ENCODE assay signal across 19 mouse cellular contexts in genomic region chr13:29565710-29566109, GRCm38 (mm10).
DNase-seq lines count a peak whose midpoint lies in the region; ATAC-seq lines count a peak whose summit lies in the region.
"Had no signal": no experiment of that assay in that cellular context is flagged by ENCODE, and none has a peak within 500 bp of the region (broad histone marks: within the 10 kb centered on the region; RNA-seq: fewer than 3 reads in every experiment).

No protein-coding gene starts in this region.

- 41% methylated on average over 5 of the region's 5 CpGs for WGBS in embryonic facial prominence, embryonic 14.5 days
- 35% methylated on average over 5 of the region's 5 CpGs for WGBS in midbrain, embryonic 16.5 days

- H3K9ac ChIP-seq in embryonic facial prominence, embryonic 14.5 days (ENCODE audit: low read depth, low read length), result no peak overlapping the region
- H3K9ac ChIP-seq in midbrain, embryonic 16.5 days (ENCODE audit: low read depth, low read length), result no peak overlapping the region
- H3K9ac ChIP-seq: lung, embryonic 14.5 days had no signal

- H3K4me1 ChIP-seq in embryonic facial prominence, embryonic 14.5 days (ENCODE audit: control insufficient read depth, insufficient read depth, low read length), result no peaks in the 10 kb centered on the region
- peaks cover 4% of the 10 kb centered on the region; the same call in 1 of the 2 replicates for H3K4me1 ChIP-seq in midbrain, embryonic 16.5 days (ENCODE audit: control insufficient read depth, insufficient read depth, low read length)

- no peak overlapping the region for H3K4me2 ChIP-seq in embryonic facial prominence, embryonic 14.5 days (ENCODE audit: low read depth, low read length)
- H3K4me2 ChIP-seq in midbrain, embryonic 16.5 days (ENCODE audit: low read length), result no peak overlapping the region
- H3K4me2 ChIP-seq: heart, embryonic 11.5 days; lung, embryonic 14.5 days had no signal

- H3K36me3 ChIP-seq in embryonic facial prominence, embryonic 14.5 days (ENCODE audit: control insufficient read depth, insufficient read depth, low read length), result no peaks in the 10 kb centered on the region
- no peaks in the 10 kb centered on the region for H3K36me3 ChIP-seq in midbrain, embryonic 16.5 days (ENCODE audit: control insufficient read depth, insufficient read depth, low read length)

- no peak overlapping the region for H3K27ac ChIP-seq in embryonic facial prominence, embryonic 14.5 days (replicated peaks; ENCODE audit: low read depth, low read length)
- H3K27ac ChIP-seq in midbrain, embryonic 16.5 days (ENCODE audit: low read length), result peak overlapping the region; percentile 6; the same call in 1 of the 2 replicates
- H3K27ac ChIP-seq: left cerebral cortex, adult 2 months had no signal

- peak; percentile 15 for DNase-seq in left cerebral cortex, adult 11 months (ENCODE audit: low spot score)
- DNase-seq in left cerebral cortex, postnatal 36 days (ENCODE audit: low spot score in 2 of 2), result no peak
- DNase-seq in brain, adult 2 months (ENCODE audit: low read depth, low spot score), result peak; percentile 75
- peak; percentile 50 for DNase-seq in embryonic facial prominence, embryonic 14.5 days (ENCODE audit: low spot score)
- no peak for DNase-seq in Muller cell, postnatal 12 days (ENCODE audit: inconsistent ontology term)
- DNase-seq in adrenal gland, postnatal 10 days, result no peak
- DNase-seq: cerebellum, adult 9-10 months; embryo, embryonic 11 days; gastrocnemius, postnatal 25 days; heart, postnatal 36 days; kidney, adult 11 months; kidney, postnatal 4 days; liver; lung, embryonic 14.5 days; thymus, adult 2 months had no signal

- H3K9me3 ChIP-seq in embryonic facial prominence, embryonic 14.5 days (ENCODE audit: control insufficient read depth, low read length), result no peaks in the 10 kb centered on the region
- H3K9me3 ChIP-seq in midbrain, embryonic 16.5 days (replicated peaks; ENCODE audit: control insufficient read depth, low read length, poor library complexity, severe bottlenecking), result no peaks in the 10 kb centered on the region

- intact Hi-C loops in left cerebral cortex, postnatal 36 days (cut with DNase I), result no loop called here

- H3K4me3 ChIP-seq in embryonic facial prominence, embryonic 14.5 days (ENCODE audit: low read depth, low read length), result no peak overlapping the region
- no peak overlapping the region for H3K4me3 ChIP-seq in midbrain, embryonic 16.5 days (ENCODE audit: low read depth, low read length)
- H3K4me3 ChIP-seq: left cerebral cortex, adult 2 months had no signal

- no peak for ATAC-seq in embryonic facial prominence, embryonic 14.5 days (ENCODE audit: low read depth)
- peak; percentile 71; the same call in 1 of the 2 replicates for ATAC-seq in midbrain, embryonic 16.5 days
- ATAC-seq: activated CD4-positive, CD25-positive, alpha-beta regulatory T cell, adult 4 months had no signal

- H3K27me3 ChIP-seq in embryonic facial prominence, embryonic 14.5 days (replicated peaks; ENCODE audit: control insufficient read depth, insufficient read depth, low read length), result no peaks in the 10 kb centered on the region
- H3K27me3 ChIP-seq in midbrain, embryonic 16.5 days (ENCODE audit: control insufficient read depth, insufficient read depth, low read depth, low read length), result no peaks in the 10 kb centered on the region

Comparison
In these comparisons a context has a peak if more than half of its experiments do, and no peak if none do; other contexts are left out.
1. DNase-seq: peak in left cerebral cortex, adult 11 months (single experiment), brain, adult 2 months (single experiment) and embryonic facial prominence, embryonic 14.5 days (single experiment); none in left cerebral cortex, postnatal 36 days (0 of 2), Muller cell, postnatal 12 days (single experiment) and adrenal gland, postnatal 10 days (single experiment).